Mouse (Mus musculus) layer of hippocampus, postnatal 36 days (tissue): ENCODE measurements at regions not wholly inside any gene's neighbourhood (a gene's known extent, or its start where the extent isn't known, plus 50 kb on each side); places are given as distances from the start of the nearest gene placed in this dataset.
A peak's percentile ranks its signal among the peaks of the same experiment; 100 is the strongest.

Source experiments
- DNase-seq, 2 experiments: peaks; one replicate each; pipeline ENCODE4 v3.0.0; 2022

- peak; percentile 49 to 51 for DNase-seq
Measured at GRCm38 (mm10) chr15:63532337-63533055, 312.5 kb downstream of the Gsdmc2 start.

- DNase-seq = no peak
Measured at GRCm38 (mm10) chr15:63527318-63527717, 317.7 kb downstream of the Gsdmc2 start.

GRCm38 (mm10) chr15:63526820-63527219, 318.2 kb downstream of the Gsdmc2 start:
- no peak for DNase-seq

GRCm38 (mm10) chr15:63517301-63517700, 327.7 kb downstream of the Gsdmc2 start:
- no peak for DNase-seq

GRCm38 (mm10) chr15:63500453-63500852, 344.5 kb downstream of the Gsdmc2 start:
- DNase-seq = no peak

GRCm38 (mm10) chr15:63498483-63498882, 346.5 kb downstream of the Gsdmc2 start:
- no peak for DNase-seq

GRCm38 (mm10) chr15:63497207-63497606, 347.8 kb downstream of the Gsdmc2 start:
- DNase-seq = no peak

GRCm38 (mm10) chr15:63484910-63485309, 360.1 kb downstream of the Gsdmc2 start:
- DNase-seq = no peak

- no peak for DNase-seq
Measured at GRCm38 (mm10) chr15:63484217-63484887, 360.6 kb downstream of the Gsdmc2 start.

GRCm38 (mm10) chr15:63479270-63479805, 365.6 kb downstream of the Gsdmc2 start:
- peak; percentile 3 to 4 for DNase-seq

- DNase-seq = no peak
Measured at GRCm38 (mm10) chr15:63466916-63467315, 378.1 kb downstream of the Gsdmc2 start.

- no peak for DNase-seq
Measured at GRCm38 (mm10) chr15:63452529-63452928, 392.4 kb downstream of the Gsdmc2 start.

GRCm38 (mm10) chr15:63446288-63446687, 398.7 kb downstream of the Gsdmc2 start:
- DNase-seq = no peak

GRCm38 (mm10) chr15:63445016-63445415, 400.0 kb downstream of the Gsdmc2 start:
- no peak for DNase-seq

- no peak for DNase-seq
Measured at GRCm38 (mm10) chr15:63442146-63442780, 402.7 kb downstream of the Gsdmc2 start.

GRCm38 (mm10) chr15:63412649-63413048, 432.3 kb downstream of the Gsdmc2 start:
- no peak for DNase-seq

- no peak for DNase-seq
Measured at GRCm38 (mm10) chr15:63411771-63412118, 433.2 kb downstream of the Gsdmc2 start.

GRCm38 (mm10) chr15:63410994-63411770, 433.8 kb downstream of the Gsdmc2 start:
- DNase-seq = no peak

- no peak for DNase-seq
Measured at GRCm38 (mm10) chr15:63400445-63400844, 444.5 kb downstream of the Gsdmc2 start.

- no peak for DNase-seq
Measured at GRCm38 (mm10) chr15:63400011-63400410, 445.0 kb downstream of the Gsdmc2 start.

- no peak for DNase-seq
Measured at GRCm38 (mm10) chr15:63397485-63397884, 447.5 kb downstream of the Gsdmc2 start.

- no peak for DNase-seq
Measured at GRCm38 (mm10) chr15:63377258-63377657, 467.7 kb downstream of the Gsdmc2 start.
